Mouse (Mus musculus) heart, postnatal 0 days (tissue): Measurements from ENCODE around the gene Rnls. TPM values are rescaled to one million over a fixed set of nuclear protein-coding genes. Genes with fewer than 3 reads are reported as not detected.

Experiments
- ATAC-seq: fragments of 200-750 bp; cut with Nextera tagmentation; 2 replicates; pipeline ENCODE4 v1.8.0; 2017; ENCODE audit warnings: low read depth, moderate number of reproducible peaks, moderate library complexity; ENCODE audit not compliant: insufficient read depth
- DNase-seq: peaks from one replicate; pipeline ENCODE4 v3.0.0-alpha.2; 2016; ENCODE audit warnings: low spot score
- H3K27ac ChIP-seq: fragments of 300-500 bp; sonication (generic); 2 replicates; pipeline ENCODE4 v1.5.1; 2014; ENCODE audit warnings: low read depth, mild to moderate bottlenecking
- H3K27me3 ChIP-seq: fragments of 300-500 bp; sonication (generic); 2 replicates; pipeline ENCODE4 v1.6.1; 2014; ENCODE audit warnings: low read length, mixed read lengths; ENCODE audit not compliant: control insufficient read depth, insufficient read depth
- H3K36me3 ChIP-seq: fragments of 300-500 bp; sonication (generic); replicated peaks from 2 replicates; pipeline ENCODE4 v1.6.1; 2014; ENCODE audit warnings: low read length, mixed read lengths; ENCODE audit not compliant: control insufficient read depth, insufficient read depth
- H3K4me1 ChIP-seq: fragments of 300-500 bp; sonication (generic); 2 replicates; pipeline ENCODE4 v1.6.1; 2014; ENCODE audit warnings: antibody characterized with exemption; ENCODE audit not compliant: control insufficient read depth, insufficient read depth
- H3K4me2 ChIP-seq: fragments of 300-500 bp; sonication (generic); 2 replicates; pipeline ENCODE4 v1.6.1; 2014; ENCODE audit warnings: low read depth, mild to moderate bottlenecking, low read length, moderate library complexity
- H3K4me3 ChIP-seq: fragments of 300-500 bp; sonication (generic); 2 replicates; pipeline ENCODE4 v1.5.1; 2014; ENCODE audit warnings: low read depth, low read length
- H3K9ac ChIP-seq: fragments of 300-500 bp; sonication (generic); replicated peaks from 2 replicates; pipeline ENCODE4 v1.6.1; 2014; ENCODE audit warnings: low read depth, low read length, mixed read lengths
- H3K9me3 ChIP-seq: fragments of 300-500 bp; sonication (generic); replicated peaks from 2 replicates; pipeline ENCODE4 v1.6.1; 2016; ENCODE audit warnings: low read length; ENCODE audit not compliant: control insufficient read depth
- CTCF ChIP-seq: IDR thresholded peaks from 2 replicates; pipeline ENCODE4 v1.5.1; 2016; ENCODE audit warnings: antibody characterized with exemption, control low read depth, low read depth
- EP300 ChIP-seq: IDR thresholded peaks from 2 replicates; pipeline ENCODE4 v1.6.1; 2016; ENCODE audit warnings: antibody characterized with exemption, low read depth
- WGBS: fragments of 180-500 bp; shearing (Covaris S2); extraction: QIAGEN DNeasy Blood & Tissue Kit; methylation state at CpG from one replicate; pipeline ENCODE4 v1.1.7; 2014; 5-methylcytosine and 5-hydroxymethylcytosine counted together
- polyA plus RNA-seq: library from polyadenylated mRNA; unstranded; fragments of >200 nt; fragmentation: Nextera tagmentation; extraction: Ambion mirVana; gene quantifications from 2 replicates; pipeline ENCODE4 v1.2.1, GENCODE M21; 2015
- total RNA-seq: library from RNA; depleted of rRNA; stranded (reverse); fragments of >200 nt; gene quantifications from 2 replicates; pipeline ENCODE4 v1.2.3, GENCODE M21; 2014; ENCODE audit warnings: low replicate concordance

The Rnls gene
- total and polyA plus RNA-seq, 2 experiments from 2014 or later, result 8.0 to 16.4 TPM

GRCm38 (mm10) chr19:33202422-33202821 is 189.7 kb downstream of the Rnls start:
- Histone ChIP-seq H3K9me3 (no peaks in the 10 kb centered on the region), H3K4me2 (no peak overlapping the region), H3K4me1 (no peaks in the 10 kb centered on the region), H3K27me3 (no peaks in the 10 kb centered on the region), H3K27ac (no peak overlapping the region), H3K9ac (no peak overlapping the region), H3K4me3 (no peak overlapping the region), H3K36me3 (no peaks in the 10 kb centered on the region)
- 74% methylated on average over 6 of the region's 6 CpGs for whole genome bisulfite sequencing
- TF ChIP-seq CTCF, result peak; percentile 11; the same call in 1 of the 2 replicates
- TF ChIP-seq EP300, result no peak
- ATAC-seq, result no peak
- no peak for DNase-seq

- TF ChIP-seq EP300, result no peak
- TF ChIP-seq CTCF, result no peak
- H3K27me3 ChIP-seq, result no peaks in the 10 kb centered on the region
- DNase-seq (no peak), ATAC-seq (no peak)
- no peak overlapping the region for H3K4me2 ChIP-seq
- H3K4me3 ChIP-seq, result no peak overlapping the region
- no peaks in the 10 kb centered on the region for H3K9me3 ChIP-seq
- no peak overlapping the region for H3K9ac ChIP-seq
- no peak overlapping the region for H3K27ac ChIP-seq
- no peaks in the 10 kb centered on the region for H3K4me1 ChIP-seq
- no peaks in the 10 kb centered on the region for H3K36me3 ChIP-seq
- WGBS, result 68% methylated on average over 4 of the region's 4 CpGs
Measured at GRCm38 (mm10) chr19:33201181-33201580, 190.9 kb downstream of the Rnls start.

GRCm38 (mm10) chr19:33192064-33192463 is 200.0 kb downstream of the Rnls start:
- H3K4me1 ChIP-seq, result no peaks in the 10 kb centered on the region
- H3K36me3 ChIP-seq, result no peaks in the 10 kb centered on the region
- H3K9me3 ChIP-seq, result no peaks in the 10 kb centered on the region
- no peak overlapping the region for H3K4me2 ChIP-seq
- no peak overlapping the region for H3K9ac ChIP-seq
- 24% methylated on average over 2 of the region's 2 CpGs for WGBS
- H3K27ac ChIP-seq, result no peak overlapping the region
- ATAC-seq (no peak), DNase-seq (no peak)
- TF ChIP-seq CTCF (no peak), EP300 (no peak)
- no peak overlapping the region for H3K4me3 ChIP-seq
- H3K27me3 ChIP-seq, result no peaks in the 10 kb centered on the region

- WGBS, result 83% methylated on average over 1 of the region's 1 CpGs
- no peaks in the 10 kb centered on the region for H3K36me3 ChIP-seq
- no peaks in the 10 kb centered on the region for H3K9me3 ChIP-seq
- no peak for ATAC-seq
- H3K4me3 ChIP-seq, result no peak overlapping the region
- H3K4me2 ChIP-seq, result no peak overlapping the region
- H3K27me3 ChIP-seq, result no peaks in the 10 kb centered on the region
- TF ChIP-seq CTCF, result no peak
- TF ChIP-seq EP300, result no peak
- no peaks in the 10 kb centered on the region for H3K4me1 ChIP-seq
- H3K27ac ChIP-seq, result no peak overlapping the region
- no peak overlapping the region for H3K9ac ChIP-seq
- DNase-seq, result no peak
Measured at GRCm38 (mm10) chr19:33188766-33189165, 203.3 kb downstream of the Rnls start.

- H3K9me3 ChIP-seq, result no peaks in the 10 kb centered on the region
- TF ChIP-seq EP300 (no peak), CTCF (no peak)
- H3K4me3 ChIP-seq, result no peak overlapping the region
- ATAC-seq, result no peak
- H3K4me2 ChIP-seq, result no peak overlapping the region
- no peaks in the 10 kb centered on the region for H3K36me3 ChIP-seq
- no peak for DNase-seq
- no peak overlapping the region for H3K9ac ChIP-seq
- H3K4me1 ChIP-seq, result no peaks in the 10 kb centered on the region
- WGBS, result 60% methylated on average over 5 of the region's 5 CpGs
- no peak overlapping the region for H3K27ac ChIP-seq
- H3K27me3 ChIP-seq, result no peaks in the 10 kb centered on the region
Measured at GRCm38 (mm10) chr19:33179595-33179994, 212.5 kb downstream of the Rnls start.

- ATAC-seq, result no peak
- no peak for TF ChIP-seq EP300
- TF ChIP-seq CTCF, result no peak
Measured at GRCm38 (mm10) chr19:33178866-33179265, 213.2 kb downstream of the Rnls start.

More at GRCm38 (mm10) chr19:33178866-33179265, 213.2 kb downstream of the Rnls start:
- Histone ChIP-seq H3K27me3 (no peaks in the 10 kb centered on the region), H3K36me3 (no peaks in the 10 kb centered on the region), H3K4me2 (no peak overlapping the region), H3K4me3 (no peak overlapping the region), H3K4me1 (no peaks in the 10 kb centered on the region), H3K27ac (no peak overlapping the region), H3K9ac (no peak overlapping the region), H3K9me3 (no peaks in the 10 kb centered on the region)
- 67% methylated on average over 3 of the region's 3 CpGs for WGBS
- DNase-seq, result no peak
